Mouse (Mus musculus) erythroblast, adult 5-6 weeks (primary cell): ENCODE data around the gene Ago4. TPM values are rescaled to one million over a fixed set of nuclear protein-coding genes. Genes with fewer than 3 reads are reported as not detected.
A peak's percentile ranks its signal among the peaks of the same experiment; 100 is the strongest.
"Not testable (repeated sequence)": the region's sequence is repeated elsewhere in the genome, so short reads cannot be mapped to it uniquely, and the experiment has no call there.

Source experiments
- ATAC-seq: replicated peaks from 2 replicates; pipeline ENCODE4 v1.8.0; 2016; ENCODE audit warnings: moderate number of reproducible peaks, mild to moderate bottlenecking, moderate TSS enrichment, inconsistent platforms; ENCODE audit not compliant: poor library complexity, low FRiP score, severe bottlenecking
- total RNA-seq, 2 experiments: library from RNA; stranded (forward) in 1 of 2; stranded (reverse) in 1 of 2; fragments of 150-400 nt in 1 of 2; fragments of 200-764, 138-1000 nt in 1 of 2; gene quantifications; 2 replicates each; pipeline versions ENCODE4 v1.2.3 to v1.2.4; 2015 to 2017; ENCODE audit warnings: low replicate concordance in 2 of 2

Gene Ago4
- 0.63 and 0.77 TPM in 2 replicates for total RNA-seq (2015; ENCODE audit: low replicate concordance)
- 1.1 and 1.4 TPM in 2 replicates for total RNA-seq (2017; ENCODE audit: low replicate concordance)

DNA sequence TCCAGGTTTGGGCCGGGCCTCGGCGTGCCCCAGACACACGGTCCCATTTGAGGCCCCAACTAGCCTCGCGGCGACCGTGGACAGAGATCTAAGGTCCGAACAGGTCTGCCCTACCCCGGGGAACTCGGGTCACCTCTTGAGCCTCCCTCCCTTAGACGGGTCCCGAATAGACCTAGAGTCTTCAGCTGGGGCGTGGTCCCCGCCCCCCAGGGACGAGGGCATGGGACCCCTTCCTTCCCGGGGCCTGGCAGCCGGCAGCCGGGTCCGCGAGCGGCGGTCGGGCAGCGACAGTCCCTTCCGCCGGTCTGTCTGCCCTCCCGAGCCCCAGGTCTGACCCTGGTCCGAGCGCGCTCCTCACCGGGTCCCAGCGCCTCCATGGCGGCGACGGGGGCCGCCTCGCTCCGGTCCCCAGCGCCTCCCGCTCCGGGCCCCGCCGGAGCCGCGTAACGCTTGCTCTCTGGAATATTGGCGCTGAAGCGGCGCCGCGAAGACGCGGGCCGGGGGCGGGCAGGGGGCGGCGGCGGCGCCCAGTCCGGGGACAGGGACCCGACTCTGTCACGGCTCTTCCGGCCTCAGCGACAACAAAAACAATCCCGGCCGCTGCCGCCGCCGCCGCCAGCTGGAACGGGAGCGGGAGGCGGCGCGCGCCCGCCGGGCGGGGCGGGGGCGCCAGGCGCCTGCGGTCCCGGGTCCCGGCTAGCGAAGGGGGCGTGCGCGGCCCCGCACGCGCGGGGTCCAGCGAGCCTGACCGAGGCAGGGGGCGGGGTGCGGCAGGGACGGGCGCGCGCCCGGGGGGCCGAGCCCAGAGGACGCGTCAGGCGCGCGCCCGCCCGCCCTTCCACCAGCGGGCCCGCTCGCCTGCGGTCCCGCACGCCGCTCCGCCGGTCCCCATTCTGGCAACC is at the start of gene Ago4:
TSS of gene Ago4 (minus strand) at position 646 of the 902 bp plus-strand sequence.
- 0 out of 2 replicates have a peak, but pooled peaks have one; percentile 20 for ATAC-seq

GRCm38 (mm10) chr4:126579077-126579476 is 45.8 kb upstream of the Ago4 start:
- ATAC-seq = no peak

GRCm38 (mm10) chr4:126577920-126578319 is 44.6 kb upstream of the Ago4 start:
- ATAC-seq = no peak

DNA sequence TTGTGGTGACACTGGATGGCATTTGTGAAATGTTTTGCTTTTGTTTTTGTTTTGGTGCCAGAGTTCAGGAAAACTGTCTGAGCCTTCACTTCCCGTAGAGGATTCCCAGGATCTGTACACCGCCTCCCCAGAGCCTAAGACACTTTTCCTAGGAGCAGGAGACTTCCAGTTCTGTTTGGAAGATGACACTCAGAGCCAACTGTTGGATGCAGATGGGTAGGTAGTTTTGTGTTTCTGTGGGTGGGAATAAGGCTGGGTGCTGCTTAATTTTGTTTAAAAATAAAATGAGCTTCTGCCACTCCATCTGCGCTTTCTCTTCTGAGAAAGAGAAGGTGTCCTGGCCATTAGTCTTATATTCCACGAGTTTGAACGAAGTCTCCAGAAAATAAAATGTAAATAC is 43.0 kb upstream of the Ago4 start:
- no peak for ATAC-seq

DNA sequence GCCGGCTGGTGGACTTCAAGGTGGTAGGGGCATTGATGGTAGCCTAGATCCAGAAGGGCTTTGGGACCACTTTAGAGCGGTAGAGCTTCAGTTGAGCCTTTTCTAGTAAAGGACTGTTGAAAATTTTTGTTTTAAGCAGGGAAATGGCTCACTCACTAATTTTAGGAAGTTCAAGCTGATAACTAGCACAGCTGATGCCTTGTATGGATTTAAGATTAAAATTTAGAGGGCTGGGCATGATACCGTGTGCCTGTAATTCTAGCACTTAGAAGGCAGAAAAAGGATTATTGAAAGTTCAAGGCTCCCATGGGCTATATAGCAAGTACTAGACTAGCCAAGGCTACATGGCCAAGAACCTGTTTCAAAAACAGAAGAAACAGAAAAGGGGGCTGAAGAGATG is 36.5 kb upstream of the Ago4 start:
- no peak for ATAC-seq

DNA sequence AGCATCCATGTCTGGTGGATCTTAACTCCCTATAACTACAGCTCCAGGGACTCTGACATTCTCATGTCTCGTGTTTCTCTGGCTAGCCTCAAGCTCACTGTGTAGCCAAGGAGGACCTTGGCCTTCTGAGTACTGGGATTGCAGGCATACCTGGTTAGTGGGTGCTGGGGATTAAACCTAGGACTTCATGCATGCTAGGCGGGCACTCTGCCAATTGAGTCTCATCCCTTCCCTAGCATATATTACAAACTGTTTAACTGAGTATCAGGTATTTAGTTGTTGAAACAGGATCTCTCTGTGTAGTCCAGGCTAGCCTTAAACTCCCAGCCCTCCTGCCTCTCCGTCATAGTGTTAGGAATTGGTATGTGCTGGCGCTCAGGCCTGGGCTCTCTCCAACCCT is 34.0 kb upstream of the Ago4 start:
- no peak for ATAC-seq

DNA sequence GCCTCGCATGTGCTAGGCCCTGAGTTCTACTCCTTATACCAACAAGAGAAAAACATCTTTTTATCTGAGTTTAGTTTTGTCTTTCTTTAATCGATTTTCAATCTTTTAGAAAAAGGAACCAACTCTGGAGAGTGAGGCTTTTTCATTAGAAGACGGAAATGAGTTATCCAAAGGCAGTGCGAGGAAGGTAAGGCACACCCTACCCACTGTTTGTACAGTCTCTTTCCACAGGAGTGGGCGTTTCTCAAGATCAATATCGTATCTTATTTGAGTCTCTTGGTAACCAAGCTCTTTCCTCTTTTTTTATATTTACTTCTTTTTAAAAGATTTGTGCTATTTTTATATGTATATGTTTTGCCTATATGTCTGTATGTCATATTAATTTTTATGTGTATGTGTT is 30.5 kb upstream of the Ago4 start:
- ATAC-seq = no peak

- ATAC-seq = peak; percentile 98
These were observed 23.8 kb upstream of the Ago4 start, which contains the start of gene Clspn for GRCm38 (mm10) chr4:126556809-126557711. Gene Clspn, plus strand, starts transcription at chr4:126556935.

- peak; percentile 33 for ATAC-seq
These were observed 21.2 kb upstream of the Ago4 start for GRCm38 (mm10) chr4:126554462-126554861.

- no peak for ATAC-seq
These were observed 20.4 kb upstream of the Ago4 start for GRCm38 (mm10) chr4:126553685-126554084.

GRCm38 (mm10) chr4:126553105-126553504 is 19.8 kb upstream of the Ago4 start:
- no peak for ATAC-seq

DNA sequence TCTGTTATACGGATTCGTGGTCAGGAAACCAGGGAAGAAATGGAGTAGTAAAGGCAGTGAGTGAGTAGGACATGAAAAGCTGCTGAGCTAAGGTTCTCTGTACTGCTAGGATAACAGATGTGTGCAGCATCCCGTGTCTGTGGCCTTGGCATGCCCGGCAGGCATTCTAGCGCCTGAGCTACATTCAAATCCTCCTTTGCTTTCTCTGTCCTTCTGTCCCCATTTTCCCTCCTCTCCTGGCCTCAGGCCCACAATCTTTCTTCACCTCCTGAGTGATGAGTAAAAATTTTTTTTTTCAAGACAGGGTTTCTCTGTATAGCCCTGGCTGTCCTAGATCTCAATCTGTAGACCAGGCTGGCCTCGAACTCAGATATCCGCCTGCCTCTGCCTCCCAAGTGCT is 18.9 kb upstream of the Ago4 start:
- ATAC-seq = no peak

- no peak for ATAC-seq
These were observed 12.9 kb upstream of the Ago4 start for GRCm38 (mm10) chr4:126546183-126546582.

- no peak for ATAC-seq
These were observed 12.4 kb upstream of the Ago4 start for GRCm38 (mm10) chr4:126545703-126546102.

DNA sequence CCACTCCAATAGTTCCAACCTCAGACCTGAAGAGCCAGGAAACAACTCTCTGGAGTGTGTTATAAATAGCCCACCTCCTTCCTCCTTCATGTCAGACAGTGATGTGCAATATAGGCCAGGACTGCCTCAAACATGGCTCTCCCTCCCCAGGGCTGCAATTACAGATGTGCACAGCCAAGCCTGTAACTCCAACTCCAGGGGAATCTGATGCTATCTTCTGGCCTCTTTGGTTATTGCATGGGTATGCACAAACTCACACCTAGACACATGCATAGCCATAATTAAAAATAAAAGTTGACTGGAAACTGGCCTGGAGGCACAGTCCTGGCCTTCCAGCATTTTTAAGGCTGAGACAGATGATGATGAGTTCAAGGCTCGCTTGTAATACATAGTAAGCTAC is 11.7 kb upstream of the Ago4 start:
- ATAC-seq = no peak

DNA sequence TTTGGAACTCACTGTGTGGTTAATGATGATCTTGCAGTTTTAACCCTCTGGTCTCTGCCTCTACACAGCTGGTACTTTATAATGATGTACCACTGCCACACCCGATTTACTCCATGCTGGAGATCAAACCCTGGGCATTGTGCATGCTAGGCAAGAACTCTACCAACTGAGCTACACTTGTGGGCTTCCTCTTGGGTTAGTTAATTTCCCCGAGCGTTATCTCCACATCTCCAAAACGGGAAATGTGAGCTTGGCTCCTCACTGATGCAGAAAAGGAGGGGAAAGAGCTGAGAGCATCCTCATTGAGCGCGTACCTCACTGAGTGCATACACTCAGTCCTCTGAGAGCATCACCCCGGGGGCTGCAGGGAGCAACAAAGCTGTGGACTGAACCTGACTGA is 9.6 kb upstream of the Ago4 start:
- ATAC-seq = no peak

DNA sequence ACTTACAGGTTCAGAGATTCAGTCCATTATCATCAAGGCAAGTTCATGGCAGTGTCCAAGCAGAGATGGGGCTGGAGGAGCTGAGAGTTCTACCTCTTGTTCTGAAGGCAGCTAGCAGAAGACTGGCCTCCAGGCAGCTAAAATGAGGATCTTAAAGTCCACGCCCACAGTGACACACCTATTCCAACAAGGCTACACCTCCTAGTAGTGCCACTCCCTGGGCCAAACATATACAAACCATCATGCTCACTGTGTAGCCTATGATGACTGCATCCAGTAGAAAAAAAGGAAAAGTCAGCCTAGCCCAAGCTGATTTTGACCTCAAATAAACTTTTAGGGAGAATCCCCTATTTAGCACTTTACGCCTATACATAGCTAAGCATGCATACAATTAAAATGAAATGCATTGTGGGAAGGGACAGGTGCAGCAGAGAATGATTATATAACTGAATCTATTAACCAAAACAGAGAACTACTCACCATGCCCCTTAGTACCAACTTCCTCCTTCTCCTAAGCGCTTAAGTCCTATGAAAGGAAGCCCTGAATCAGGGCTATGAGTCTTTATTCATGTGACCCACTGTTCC is 7.3 kb upstream of the Ago4 start:
- ATAC-seq = no peak

DNA sequence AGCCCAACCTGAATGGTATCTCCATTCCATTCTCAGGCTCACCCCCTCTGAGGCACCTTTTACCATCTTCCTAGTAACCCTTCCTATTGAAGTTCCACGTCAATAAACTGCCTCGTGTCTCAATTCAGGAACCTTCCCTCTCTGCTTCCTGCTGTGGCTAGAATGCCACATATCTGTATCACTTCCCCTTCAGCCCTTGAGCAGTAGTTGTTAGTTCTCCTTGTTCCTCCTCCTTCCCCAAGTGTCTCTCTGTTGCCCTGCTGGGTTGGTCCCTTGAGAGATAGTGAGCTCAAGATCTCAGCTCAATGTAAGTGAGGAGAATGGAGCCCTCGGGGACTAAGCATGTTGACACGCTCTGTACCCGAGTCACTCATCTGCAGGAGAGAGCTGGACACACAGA is 3.6 kb upstream of the Ago4 start:
- no peak for ATAC-seq

DNA sequence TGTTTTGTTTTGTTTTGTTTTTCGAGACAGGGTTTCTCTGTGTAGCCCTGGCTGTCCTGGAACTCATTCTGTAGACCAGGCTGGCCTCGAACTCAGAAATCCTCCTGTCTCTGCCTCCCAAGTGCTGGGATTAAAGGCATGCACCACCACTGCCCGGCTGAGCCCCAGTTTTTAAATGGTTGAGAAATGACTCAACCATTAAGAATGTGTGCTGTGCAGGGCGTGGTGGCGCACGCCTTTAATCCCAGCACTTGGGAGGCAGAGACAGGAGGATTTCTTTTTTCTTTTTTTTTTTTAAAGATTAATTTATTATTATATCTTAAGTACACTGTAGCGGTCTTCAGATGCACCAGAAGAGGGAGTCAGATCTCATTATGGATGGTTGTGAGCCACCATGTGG is 2.4 kb upstream of the Ago4 start:
- not testable (repeated sequence) for ATAC-seq

GRCm38 (mm10) chr4:126533729-126534070 is 428 bp upstream of the Ago4 start:
- ATAC-seq = no peak
